Comparison of ENCODE assay signal across 7 mouse cellular contexts in the genomic region with DNA sequence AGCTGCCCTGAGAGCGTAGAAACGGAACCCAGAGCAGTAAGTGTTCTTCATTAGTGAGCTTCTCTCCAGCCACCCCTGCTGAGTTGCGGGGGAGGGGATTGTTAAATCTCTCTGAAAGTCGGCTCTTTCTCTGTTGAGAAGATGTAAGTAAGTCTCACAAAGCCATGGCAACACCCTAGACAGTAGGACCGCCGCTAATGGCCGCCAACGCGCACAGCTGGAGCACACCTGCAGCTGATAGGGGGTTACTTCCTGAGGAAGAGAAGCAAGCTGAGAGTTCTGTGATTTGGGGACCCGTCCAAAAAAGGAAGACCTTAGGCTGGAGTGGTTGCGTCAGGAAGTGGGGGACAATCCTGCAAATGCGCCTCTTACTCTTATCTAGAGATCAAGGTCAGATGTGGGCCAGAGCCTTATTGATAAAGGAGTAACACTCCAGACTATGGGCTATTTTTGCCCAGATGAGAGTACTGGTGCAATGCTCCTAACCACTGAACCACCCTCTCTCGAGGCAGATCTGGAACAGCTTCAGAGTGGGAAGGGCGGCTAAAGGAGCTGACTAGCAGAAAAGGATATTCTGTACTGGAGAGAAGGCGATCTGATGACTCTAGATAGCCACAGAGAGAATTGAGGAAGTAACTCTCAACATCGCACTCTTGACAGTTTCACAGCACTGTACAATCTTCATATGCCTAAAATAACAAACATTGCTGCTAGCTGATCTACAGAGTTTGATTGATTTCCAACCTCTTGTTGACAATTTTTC. TPM values are rescaled to one million over a fixed set of nuclear protein-coding genes. Genes with fewer than 3 reads are reported as not detected.
DNase-seq lines count a peak whose midpoint lies in the region; ATAC-seq lines count a peak whose summit lies in the region.

No protein-coding gene starts in this region.

- DNase-seq in A20 (ENCODE audit: low read depth, low spot score), result peak; percentile 87
- DNase-seq in embryonic facial prominence, embryonic 14.5 days (ENCODE audit: low spot score), result no peak
- DNase-seq in induced T-regulatory cell, adult 2 months (ENCODE audit: low read depth), result peak; percentile 65
- DNase-seq in midbrain, embryonic 14.5 days, result peak; percentile 26
- DNase-seq in thymus, adult 18-20 months, result peak; percentile 31 to 38
- no peak for DNase-seq in adrenal gland, postnatal 25 days

- WGBS in embryonic facial prominence, embryonic 14.5 days, result 24% methylated on average over 16 of the region's 16 CpGs
- WGBS in midbrain, embryonic 14.5 days, result 24% methylated on average over 16 of the region's 16 CpGs

- H3K4me3 ChIP-seq in embryonic facial prominence, embryonic 14.5 days (ENCODE audit: low read depth, low read length), result peak overlapping the region; percentile 75
- H3K4me3 ChIP-seq in midbrain, embryonic 14.5 days (replicated peaks; ENCODE audit: low read depth, low read length), result no peak overlapping the region

- H3K9ac ChIP-seq in embryonic facial prominence, embryonic 14.5 days (ENCODE audit: low read depth, low read length), result peak overlapping the region; percentile 0; the same call in 1 of the 2 replicates
- H3K9ac ChIP-seq in midbrain, embryonic 14.5 days (replicated peaks; ENCODE audit: low read length), result no peak overlapping the region

- 0 out of 2 replicates have a peak, but pooled peaks cover 3% of the 10 kb centered on the region for H3K4me1 ChIP-seq in embryonic facial prominence, embryonic 14.5 days (ENCODE audit: control insufficient read depth, insufficient read depth, low read length)
- 0 out of 2 replicates have a peak, but pooled peaks cover 6% of the 10 kb centered on the region for H3K4me1 ChIP-seq in midbrain, embryonic 14.5 days (ENCODE audit: control insufficient read depth, insufficient read depth, low read length)

- H3K27ac ChIP-seq in embryonic facial prominence, embryonic 14.5 days (replicated peaks; ENCODE audit: low read depth, low read length), result no peak overlapping the region
- H3K27ac ChIP-seq in midbrain, embryonic 14.5 days (replicated peaks; ENCODE audit: low read depth, low read length), result no peak overlapping the region

- H3K27me3 ChIP-seq in embryonic facial prominence, embryonic 14.5 days (replicated peaks; ENCODE audit: control insufficient read depth, insufficient read depth, low read length), result peaks cover 10% of the 10 kb centered on the region
- H3K27me3 ChIP-seq in midbrain, embryonic 14.5 days (ENCODE audit: control insufficient read depth, insufficient read depth, low read length), result 0 out of 2 replicates have a peak, but pooled peaks cover 4% of the 10 kb centered on the region

- no peaks in the 10 kb centered on the region for H3K36me3 ChIP-seq in embryonic facial prominence, embryonic 14.5 days (ENCODE audit: control insufficient read depth, insufficient read depth, low read length)
- no peaks in the 10 kb centered on the region for H3K36me3 ChIP-seq in midbrain, embryonic 14.5 days (ENCODE audit: control insufficient read depth, insufficient read depth, low read length)

- H3K4me2 ChIP-seq in embryonic facial prominence, embryonic 14.5 days (ENCODE audit: low read depth, low read length), result peak overlapping the region; percentile 98
- H3K4me2 ChIP-seq in midbrain, embryonic 14.5 days (ENCODE audit: low read length), result peak overlapping the region; percentile 74

- no peaks in the 10 kb centered on the region for H3K9me3 ChIP-seq in embryonic facial prominence, embryonic 14.5 days (ENCODE audit: control insufficient read depth, low read length)
- no peaks in the 10 kb centered on the region for H3K9me3 ChIP-seq in midbrain, embryonic 14.5 days (ENCODE audit: control insufficient read depth, low read length)

- ATAC-seq in CD4-positive, CD25-positive, alpha-beta regulatory T cell, adult 4 months, result peak; percentile 25
- no peak for ATAC-seq in embryonic facial prominence, embryonic 14.5 days (ENCODE audit: low read depth)
- ATAC-seq in midbrain, embryonic 14.5 days (ENCODE audit: low FRiP score, low TSS enrichment), result no peak

RNA-seq across cellular contexts. Expression of gene Slc46a3, which starts 1.0 kb away (rescaled TPM):
- polyA plus RNA-seq in CD4-positive, CD25-positive, alpha-beta regulatory T cell, adult 4 months (2017; shearing (Covaris generic)), result 10 to 100 TPM; 18.2 to 23.6 TPM
- 3.9 and 4.5 TPM in 2 replicates for polyA plus RNA-seq in embryonic facial prominence, embryonic 14.5 days (2014; fragmentation: Nextera tagmentation; extraction: Ambion mirVana)
- polyA plus RNA-seq in midbrain, embryonic 14.5 days (2014; fragmentation: Nextera tagmentation; extraction: Ambion mirVana), result 2.9 and 4.6 TPM in 2 replicates
- 21.1 and 28.5 TPM in 2 replicates for total RNA-seq in adrenal gland, postnatal 25 days (2021)

RNA-seq across cellular contexts. Expression of gene Pomp, which starts 35.4 kb away (rescaled TPM):
- 100 to 1,000 TPM; 179 to 537 TPM for polyA plus RNA-seq in CD4-positive, CD25-positive, alpha-beta regulatory T cell, adult 4 months (2017; shearing (Covaris generic))
- polyA plus RNA-seq in embryonic facial prominence, embryonic 14.5 days (2014; fragmentation: Nextera tagmentation; extraction: Ambion mirVana), result 459 and 481 TPM in 2 replicates
- polyA plus RNA-seq in midbrain, embryonic 14.5 days (2014; fragmentation: Nextera tagmentation; extraction: Ambion mirVana), result 491 and 555 TPM in 2 replicates
- 209 and 246 TPM in 2 replicates for total RNA-seq in adrenal gland, postnatal 25 days (2021)

Comparison
In these comparisons a context has a peak if more than half of its experiments do, and no peak if none do; other contexts are left out.
1. DNase-seq: peak in A20 (single experiment), induced T-regulatory cell, adult 2 months (single experiment), midbrain, embryonic 14.5 days (single experiment) and thymus, adult 18-20 months (2 of 2); none in embryonic facial prominence, embryonic 14.5 days (single experiment) and adrenal gland, postnatal 25 days (single experiment).